Mouse (Mus musculus): ENCODE results near the gene Iqcc. TPM values are rescaled to one million over a fixed set of nuclear protein-coding genes. Genes with fewer than 3 reads are reported as not detected.

Iqcc gene
- polyA plus RNA-seq (2012; rRNA removed) = 34.5 and 37.2 TPM in 2 replicates

GRCm38 (mm10) chr4:129618786-129619691, at the start of gene Iqcc:
TSS of gene Iqcc (minus strand) at chr4:129619099.

GRCm38 (mm10) chr4:129640638-129641467, 22.0 kb upstream of the Iqcc start, which contains the start of gene Txlna:
TSS of gene Txlna (minus strand) at chr4:129641065.

GRCm38 (mm10) chr4:129623681-129624091, 4.8 kb upstream of the Iqcc start, which contains the start of gene Ccdc28b:
TSS of gene Ccdc28b (minus strand) at chr4:129623947.

GRCm38 (mm10) chr4:129614093-129614492, 4.8 kb downstream of the Iqcc start, which contains the start of gene Dcdc2b:
TSS of gene Dcdc2b (minus strand) at chr4:129614257.

GRCm38 (mm10) chr4:129600233-129601158, 18.4 kb downstream of the Iqcc start, which contains the start of the genes Eif3i and Tmem234:
TSS of gene Eif3i (minus strand) at chr4:129600648.
TSS of gene Tmem234 (plus strand) at chr4:129600668.

GRCm38 (mm10) chr4:129578466-129578865, 40.4 kb downstream of the Iqcc start, which contains the start of gene Fam167b:
TSS of gene Fam167b (minus strand) at chr4:129578549.

GRCm38 (mm10) chr4:129573430-129573829, 45.5 kb downstream of the Iqcc start, which contains the start of gene Lck:
TSS of gene Lck (minus strand) at chr4:129573641.

Other genes starting within 250 kb of the Iqcc start
- 16.9 and 18.8 TPM in 2 replicates for gene Zbtb8a, start 241.0 kb downstream of the Iqcc start, polyA plus RNA-seq (2012; rRNA removed)
- gene Zbtb8b, start 178.2 kb downstream of the Iqcc start, polyA plus RNA-seq (2012; rRNA removed) = 5.6 and 6.8 TPM in 2 replicates
- 28.6 and 30.8 TPM in 2 replicates for gene Bsdc1, start 157.5 kb downstream of the Iqcc start, polyA plus RNA-seq (2012; rRNA removed)
- gene Tssk3, start 128.1 kb downstream of the Iqcc start, polyA plus RNA-seq (2012; rRNA removed) = 0.14 and 0.18 TPM in 2 replicates
- 0.26 TPM in 1 of 2 replicates, not detected in the other for gene Fam229a, start 127.9 kb downstream of the Iqcc start, polyA plus RNA-seq (2012; rRNA removed)
- 1,353 and 1,492 TPM in 2 replicates for gene Marcksl1, start 105.5 kb downstream of the Iqcc start, polyA plus RNA-seq (2012; rRNA removed)
- 147 and 152 TPM in 2 replicates for gene Hdac1, start 76.4 kb downstream of the Iqcc start, polyA plus RNA-seq (2012; rRNA removed)
- 9.5 TPM in 2 replicates for gene Lck, start 45.5 kb downstream of the Iqcc start, polyA plus RNA-seq (2012; rRNA removed)
- 0.92 and 2.0 TPM in 2 replicates for gene Fam167b, start 40.5 kb downstream of the Iqcc start, polyA plus RNA-seq (2012; rRNA removed)
- gene Eif3i, start 18.5 kb downstream of the Iqcc start, polyA plus RNA-seq (2012; rRNA removed) = 314 and 322 TPM in 2 replicates
- gene Tmem234, start 18.4 kb downstream of the Iqcc start, polyA plus RNA-seq (2012; rRNA removed) = 153 and 164 TPM in 2 replicates
- 5.1 and 5.3 TPM in 2 replicates for gene Dcdc2b, start 4.8 kb downstream of the Iqcc start, polyA plus RNA-seq (2012; rRNA removed)
- 126 TPM in 2 replicates for gene Ccdc28b, start 4.8 kb upstream of the Iqcc start, polyA plus RNA-seq (2012; rRNA removed)
- gene Txlna, start 22.0 kb upstream of the Iqcc start, polyA plus RNA-seq (2012; rRNA removed) = 60.4 and 65.8 TPM in 2 replicates
- gene Kpna6, start 53.7 kb upstream of the Iqcc start, polyA plus RNA-seq (2012; rRNA removed) = 35.8 and 38.3 TPM in 2 replicates
- 52.7 and 53.0 TPM in 2 replicates for gene Tmem39b, start 77.7 kb upstream of the Iqcc start, polyA plus RNA-seq (2012; rRNA removed)
- gene Khdrbs1, start 123.2 kb upstream of the Iqcc start, polyA plus RNA-seq (2012; rRNA removed) = 97.4 and 97.6 TPM in 2 replicates
- gene Ptp4a2, start 192.1 kb upstream of the Iqcc start, polyA plus RNA-seq (2012; rRNA removed) = 87.5 and 88.2 TPM in 2 replicates